7 mouse cellular contexts compared by ENCODE assay signal in genomic region chr11:27753212-27753912, GRCm38 (mm10).
A peak's percentile ranks its signal among the peaks of the same experiment; 100 is the strongest.
DNase-seq lines count a peak whose midpoint lies in the region; ATAC-seq and TF ChIP-seq lines count a peak whose summit lies in the region.

No protein-coding gene starts in this region.

- no peaks in the 10 kb centered on the region for H3K9me3 ChIP-seq in ES-Bruce4 (replicated peaks; ENCODE audit: control insufficient read depth, insufficient read depth, low read length, poor library complexity, severe bottlenecking)
- H3K9me3 ChIP-seq in liver, embryonic 14.5 days (ENCODE audit: control insufficient read depth, low read length), result no peaks in the 10 kb centered on the region

- no peak for TF ChIP-seq EP300 in ES-Bruce4 (IDR thresholded peaks at IDR 0.05; ENCODE audit: insufficient read depth, low read depth, low read length)
- TF ChIP-seq EP300 in liver, embryonic 14.5 days (IDR thresholded peaks at IDR 0.05; ENCODE audit: low read depth), result no peak

- peak; percentile 75 for DNase-seq in WW6 (ENCODE audit: low read depth, low spot score)
- DNase-seq in embryo, embryonic 11 days, result peak; percentile 80
- DNase-seq in heart, postnatal 14 days, result peak; percentile 1 to 23
- DNase-seq in kidney, postnatal 4 days, result peak; percentile 71 to 78
- peak in 2 of 3 experiments; percentile 0 to 6 for DNase-seq in liver, embryonic 14.5 days (ENCODE audit: low read depth in 3 of 3, low spot score in 3 of 3)
- DNase-seq in retina, postnatal 7 days (ENCODE audit: low read depth, low spot score), result peak; percentile 34

- ATAC-seq in liver, embryonic 14.5 days (ENCODE audit: insufficient read depth), result no peak

- H3K27ac ChIP-seq in ES-Bruce4 (ENCODE audit: insufficient read depth, low read length), result no peak overlapping the region
- H3K27ac ChIP-seq in liver, embryonic 14.5 days, result no peak overlapping the region

- H3K4me3 ChIP-seq in ES-Bruce4 (ENCODE audit: low read depth, low read length), result peak overlapping the region; percentile 21
- H3K4me3 ChIP-seq in liver, embryonic 14.5 days (ENCODE audit: insufficient read depth in 1 of 2, low read depth in 2 of 2, low read length in 2 of 2), result no peak overlapping the region

- no peak overlapping the region for H3K9ac ChIP-seq in ES-Bruce4 (ENCODE audit: low read depth, poor library complexity, severe bottlenecking)
- H3K9ac ChIP-seq in liver, embryonic 14.5 days (replicated peaks), result no peak overlapping the region

- H3K4me2 ChIP-seq in liver, embryonic 14.5 days (ENCODE audit: low read depth), result no peak overlapping the region

- 35% methylated on average over 11 of the region's 11 CpGs for WGBS in liver, embryonic 14.5 days (ENCODE audit: insufficient replicate concordance)

- no peaks in the 10 kb centered on the region for H3K36me3 ChIP-seq in ES-Bruce4 (ENCODE audit: control insufficient read depth, insufficient read depth, low read length, poor library complexity, severe bottlenecking)
- H3K36me3 ChIP-seq in liver, embryonic 14.5 days (replicated peaks; ENCODE audit: control insufficient read depth, insufficient read depth, low read depth), result no peaks in the 10 kb centered on the region

- TF ChIP-seq CTCF in ES-Bruce4 (IDR thresholded peaks at IDR 0.05; ENCODE audit: low read depth, low read length), result peak; percentile 89
- peak; percentile 75 for TF ChIP-seq CTCF in liver, embryonic 14.5 days (IDR thresholded peaks at IDR 0.05; ENCODE audit: low read depth)

- H3K4me1 ChIP-seq in ES-Bruce4 (ENCODE audit: control insufficient read depth, insufficient read depth, low read length), result no peaks in the 10 kb centered on the region
- H3K4me1 ChIP-seq in liver, embryonic 14.5 days (replicated peaks; ENCODE audit: control insufficient read depth in 2 of 2, insufficient read depth in 2 of 2, low read length in 1 of 2), result no peaks in the 10 kb centered on the region

- H3K27me3 ChIP-seq in ES-Bruce4 (ENCODE audit: control insufficient read depth, insufficient read depth, low read length, poor library complexity, severe bottlenecking), result no peaks in the 10 kb centered on the region; the same call in 1 of the 2 replicates
- no peaks in the 10 kb centered on the region for H3K27me3 ChIP-seq in liver, embryonic 14.5 days (ENCODE audit: control insufficient read depth, insufficient read depth, low read length)

- TF ChIP-seq POLR2A in ES-Bruce4 (IDR thresholded peaks at IDR 0.05; ENCODE audit: insufficient read depth, low read length), result no peak

- intact Hi-C loops in heart, postnatal 14 days (cut with DNase I), result loop anchor here (10.0 kb wide), 1 partner anchor 831 kb away; the partner anchor contains the start of gene Ccdc85a

Comparison
In these comparisons a context has a peak if more than half of its experiments do, and no peak if none do; other contexts are left out.
1. DNase-seq: peak in every context shown above with its lines; median percentile 80 in embryo, embryonic 11 days; 75 in WW6; 74 in kidney, postnatal 4 days; 34 in retina, postnatal 7 days; 12 in heart, postnatal 14 days; 3 in liver, embryonic 14.5 days.